Mouse (Mus musculus): ENCODE data around the gene 6430548M08Rik.

GRCm38 (mm10) chr8:120162404-120162752 is 48.4 kb downstream of the 6430548M08Rik start:
- TF ChIP-seq CTCF (IDR thresholded peaks at IDR 0.05; ENCODE audit: low read depth, low read length) (no peak), POLR2A (IDR thresholded peaks at IDR 0.05; ENCODE audit: extremely low read depth, insufficient read depth, low read length) (no peak)
